Mouse (Mus musculus) mouse embryonic stem cell (cell line): ENCODE data around the gene Pou5f1.

Experiments used
- in situ Hi-C, 2 experiments: fragments of 300-500 bp; cut with MboI; formaldehyde crosslinking; loops; 1 replicate in 1 of 2; 3 replicates in 1 of 2; pipeline ENCODE4 v1.14.3; 2019 to 2020; ENCODE audit warnings: low sequenced_read_pairs in 2 of 2, low pct_unique_long_range_greater_than_20kb in 1 of 2, mixed read lengths in 1 of 2; ENCODE audit not compliant: unreplicated experiment in 1 of 2

The Pou5f1 gene

DNA sequence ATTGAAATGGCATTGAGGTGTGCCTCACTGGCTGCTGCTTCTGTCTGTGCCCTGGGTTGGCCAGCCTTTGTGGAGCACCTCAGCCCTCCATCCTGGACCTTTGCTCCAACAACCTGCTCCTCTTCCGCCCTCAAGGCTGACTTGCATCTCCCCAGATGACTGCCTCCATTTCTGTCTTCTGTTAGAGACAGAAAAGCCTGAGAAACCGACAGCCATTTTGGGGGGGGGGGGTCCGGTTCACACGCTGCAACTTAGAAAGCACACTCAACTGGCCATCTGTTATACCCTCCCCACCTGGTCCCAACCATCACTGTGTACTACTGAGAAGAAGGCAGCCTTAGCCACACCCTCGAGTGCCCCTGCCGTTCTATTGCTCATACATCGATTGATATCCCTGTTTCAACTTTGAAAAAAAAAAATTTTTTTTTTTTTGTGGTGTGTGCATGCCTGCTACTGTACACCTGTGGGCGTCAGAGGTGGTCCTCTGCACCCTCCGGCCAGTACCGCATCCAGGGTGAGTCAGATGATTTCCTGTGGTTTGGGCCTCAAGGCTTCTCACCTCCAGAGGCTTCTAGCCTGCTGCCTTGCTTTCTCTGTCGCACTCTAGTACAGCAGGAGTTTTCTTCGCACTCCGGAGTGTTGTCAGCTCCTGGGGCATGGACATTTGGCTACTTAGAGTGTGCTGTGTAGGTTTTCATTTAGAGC lies 1.9 kb downstream of the Pou5f1 start:
- in situ Hi-C loops, result loop anchor here in 1 of 2 experiments (25.0 kb wide), 1 partner anchor 1480 kb away; the partner anchor contains the start of genes 2410137M14Rik and H2-M5

DNA sequence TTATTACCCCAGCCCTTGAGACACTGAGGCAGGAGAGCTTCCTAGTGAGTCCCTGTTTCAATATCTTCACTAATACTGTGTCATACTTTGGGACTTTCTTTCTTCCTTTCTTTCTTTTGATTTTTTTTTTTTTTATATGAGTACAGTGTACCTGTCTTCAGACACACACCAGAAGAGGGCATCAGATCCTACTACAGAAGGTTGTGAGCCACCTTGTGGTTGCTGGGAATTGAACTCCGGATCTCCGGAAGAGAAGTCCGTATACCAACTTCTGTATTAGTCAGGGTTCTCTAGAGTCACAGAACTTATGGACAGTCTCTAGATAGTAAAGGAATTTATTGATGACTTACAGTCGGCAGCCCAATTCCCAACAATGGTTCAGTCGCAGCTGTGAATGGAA lies 2.5 kb downstream of the Pou5f1 start:
- in situ Hi-C loops, result loop anchor here in 1 of 2 experiments (25.0 kb wide), 1 partner anchor 1479 kb away; the partner anchor contains the start of genes 2410137M14Rik and H2-M5

DNA sequence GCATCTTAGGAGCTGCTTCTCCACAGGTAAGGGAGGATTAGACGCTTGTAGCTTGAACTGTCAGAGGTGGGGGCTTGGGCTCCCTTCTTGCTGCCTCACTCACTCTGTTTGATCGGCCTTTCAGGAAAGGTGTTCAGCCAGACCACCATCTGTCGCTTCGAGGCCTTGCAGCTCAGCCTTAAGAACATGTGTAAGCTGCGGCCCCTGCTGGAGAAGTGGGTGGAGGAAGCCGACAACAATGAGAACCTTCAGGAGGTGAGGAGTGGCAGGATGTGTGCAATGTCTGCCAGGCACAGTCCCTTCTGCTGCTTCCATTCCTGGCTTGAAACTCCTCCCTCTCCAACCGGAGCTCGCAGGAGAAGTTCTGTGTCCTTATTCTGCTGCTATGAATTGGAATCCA lies 3.5 kb downstream of the Pou5f1 start:
- in situ Hi-C loops, result loop anchor here in 1 of 2 experiments (25.0 kb wide), 1 partner anchor 1478 kb away; the partner anchor contains the start of genes 2410137M14Rik and H2-M5

DNA sequence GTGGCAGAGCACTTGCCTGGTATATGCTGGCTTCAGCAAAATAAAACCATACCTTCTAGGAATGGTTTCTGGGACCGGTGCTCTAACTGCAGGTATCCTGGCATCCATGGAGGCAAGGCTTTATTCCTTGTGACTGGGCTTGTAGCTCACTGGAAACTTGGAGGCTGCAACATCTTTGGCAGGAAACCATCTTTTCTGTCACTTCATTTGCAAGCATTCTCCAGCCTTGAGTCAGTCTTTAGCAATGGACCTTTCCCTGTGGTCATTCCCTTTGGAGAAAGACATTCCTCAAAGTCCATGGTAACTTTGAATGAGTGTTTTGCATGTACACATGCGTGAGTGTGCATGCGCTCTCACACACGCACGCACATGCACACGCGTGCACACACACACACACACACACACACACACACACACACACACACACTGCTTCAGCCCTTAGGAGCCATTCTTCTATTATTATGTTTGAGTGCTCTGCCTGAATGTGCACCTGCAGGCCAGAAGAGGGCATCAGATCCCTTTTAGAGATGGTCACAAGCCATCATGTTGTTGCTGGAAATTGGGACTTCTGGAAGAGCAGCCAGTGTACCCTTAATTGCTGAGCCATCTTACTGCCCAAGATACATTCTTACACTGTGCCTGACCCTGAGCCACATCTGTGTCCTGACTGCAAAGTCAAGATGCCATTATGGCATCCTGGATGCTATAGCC lies 7.3 kb downstream of the Pou5f1 start:
- in situ Hi-C loops, result loop anchor here in 1 of 2 experiments (25.0 kb wide), 1 partner anchor 1474 kb away; the partner anchor contains the start of genes 2410137M14Rik and H2-M5

DNA sequence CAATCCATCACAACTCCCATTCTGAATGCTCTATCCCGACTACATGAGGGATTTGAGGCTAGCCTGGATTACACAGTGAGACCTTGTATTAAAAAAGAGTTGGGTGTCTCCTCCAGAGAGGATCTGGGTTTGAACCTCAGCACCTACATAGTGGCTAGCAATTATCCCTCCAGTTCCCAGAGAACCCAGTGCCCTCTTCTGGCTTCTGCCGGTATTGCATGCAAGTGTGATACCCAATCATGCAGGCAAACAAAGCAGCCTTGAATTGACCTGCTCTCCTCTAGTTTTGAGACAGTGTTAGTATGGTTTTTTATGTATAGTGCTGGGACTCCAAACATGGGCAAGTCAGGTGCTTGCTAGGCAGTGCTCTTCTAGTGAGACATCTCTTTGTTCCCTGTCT lies 8.1 kb downstream of the Pou5f1 start:
- in situ Hi-C loops, result loop anchor here in 1 of 2 experiments (25.0 kb wide), 1 partner anchor 1473 kb away; the partner anchor contains the start of genes 2410137M14Rik and H2-M5

DNA sequence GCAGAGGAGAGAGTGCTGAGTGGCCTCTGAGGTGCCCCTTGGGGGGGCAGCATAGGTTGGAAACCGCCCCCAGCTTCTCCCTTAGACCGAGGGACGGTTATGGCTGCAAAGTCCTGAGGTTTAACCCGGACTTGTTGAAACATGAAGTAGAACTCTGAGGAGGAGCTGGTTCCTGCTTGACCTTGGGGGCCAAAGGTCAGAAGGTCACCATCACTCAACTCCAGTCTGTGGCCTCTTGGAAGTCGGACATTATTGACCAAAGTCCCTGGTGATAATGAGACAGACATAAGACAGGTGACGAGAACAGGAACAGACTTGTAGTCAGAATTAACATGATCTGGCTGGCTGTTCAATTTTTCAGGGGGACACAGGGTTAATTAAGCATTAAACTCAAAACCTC lies 8.9 kb downstream of the Pou5f1 start:
- in situ Hi-C loops, result loop anchor here in 1 of 2 experiments (25.0 kb wide), 1 partner anchor 1473 kb away; the partner anchor contains the start of genes 2410137M14Rik and H2-M5

DNA sequence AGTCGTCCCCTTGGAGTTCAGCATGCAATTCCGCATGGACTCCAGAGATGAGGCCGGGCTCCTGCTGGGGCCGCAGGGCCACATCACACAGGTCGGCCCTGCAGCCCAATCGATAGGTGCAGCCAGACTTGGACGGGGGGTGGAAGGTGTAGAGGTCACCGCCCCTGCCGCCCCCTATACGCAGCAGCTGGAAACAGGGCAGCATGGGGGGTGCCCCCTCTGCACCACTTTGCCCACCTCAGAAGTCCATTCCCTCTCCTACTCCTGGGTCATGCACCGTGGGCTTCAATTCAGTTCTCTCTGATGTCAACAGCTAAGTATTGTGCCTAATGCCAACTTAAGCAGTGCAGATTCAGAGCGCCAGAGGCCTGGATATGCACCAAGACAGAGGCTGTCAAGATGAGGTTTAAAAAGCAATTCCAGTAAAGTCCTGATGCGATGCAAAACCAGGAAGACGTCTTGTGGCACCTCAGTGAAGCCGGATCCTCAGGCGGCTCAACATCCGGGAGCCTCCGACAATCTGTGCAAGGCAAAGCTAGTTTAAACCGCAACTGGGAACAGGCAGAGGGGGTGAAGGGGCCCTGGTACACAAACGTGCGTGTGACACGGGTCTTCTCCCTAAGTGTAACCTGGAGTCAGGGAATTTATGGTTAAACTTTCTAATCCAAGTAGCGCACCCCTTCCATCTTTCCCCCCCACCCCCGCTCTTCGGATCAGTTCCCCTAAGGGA lies 10.3 kb downstream of the Pou5f1 start:
- in situ Hi-C loops, result loop anchor here in 1 of 2 experiments (25.0 kb wide), 1 partner anchor 1471 kb away; the partner anchor contains the start of genes 2410137M14Rik and H2-M5

DNA sequence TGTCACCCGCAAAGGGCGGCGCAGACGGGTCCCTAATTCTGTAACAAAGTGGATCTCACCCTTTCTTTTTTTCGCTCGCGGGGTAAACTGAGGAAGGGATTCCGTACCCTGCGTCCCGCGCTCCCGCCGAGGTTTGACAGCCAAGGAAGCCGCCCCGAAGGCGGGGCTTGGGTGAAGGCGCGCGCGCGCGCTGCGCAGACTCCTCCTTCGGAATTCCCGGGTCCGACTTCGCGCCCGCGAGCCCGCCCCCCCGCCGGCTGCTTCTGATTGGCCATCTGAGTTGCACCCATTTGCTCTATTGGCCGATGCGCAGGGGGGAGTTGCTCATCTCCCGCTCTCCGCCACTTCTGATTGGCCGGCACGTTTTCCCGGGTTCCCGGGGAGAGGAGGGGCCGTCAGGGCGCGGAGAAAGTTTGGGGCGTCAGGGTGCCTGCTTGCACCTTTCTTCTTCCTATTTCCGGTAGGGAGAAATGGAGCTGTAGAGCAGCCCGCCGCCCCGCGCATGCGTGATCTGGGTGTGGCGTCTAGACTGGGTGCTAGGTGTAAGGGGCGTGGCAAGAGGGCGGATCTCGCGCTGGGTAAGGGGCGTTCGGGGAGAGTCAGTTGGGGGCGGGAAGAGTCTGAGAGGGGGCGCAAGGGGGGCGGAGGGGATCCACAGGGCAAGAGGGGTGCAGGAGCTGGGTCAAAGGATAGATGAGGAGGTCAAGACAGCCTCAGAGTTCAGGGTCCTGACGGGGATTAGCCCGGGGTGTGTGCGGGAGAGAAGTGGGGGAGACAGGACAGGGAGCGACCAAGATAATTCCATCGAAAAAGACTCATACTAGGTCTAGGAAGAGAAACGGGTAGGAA lies 11.1 kb downstream of the Pou5f1 start, which contains the start of the genes Tcf19 and Cchcr1:
TSS of gene Tcf19 (minus strand) at position 173 of the 849 bp plus-strand sequence.
TSS of gene Cchcr1 (plus strand) at position 449 of the 849 bp plus-strand sequence.
- in situ Hi-C loops, result loop anchor here in 1 of 2 experiments (25.0 kb wide), 1 partner anchor 1470 kb away; the partner anchor contains the start of genes 2410137M14Rik and H2-M5

DNA sequence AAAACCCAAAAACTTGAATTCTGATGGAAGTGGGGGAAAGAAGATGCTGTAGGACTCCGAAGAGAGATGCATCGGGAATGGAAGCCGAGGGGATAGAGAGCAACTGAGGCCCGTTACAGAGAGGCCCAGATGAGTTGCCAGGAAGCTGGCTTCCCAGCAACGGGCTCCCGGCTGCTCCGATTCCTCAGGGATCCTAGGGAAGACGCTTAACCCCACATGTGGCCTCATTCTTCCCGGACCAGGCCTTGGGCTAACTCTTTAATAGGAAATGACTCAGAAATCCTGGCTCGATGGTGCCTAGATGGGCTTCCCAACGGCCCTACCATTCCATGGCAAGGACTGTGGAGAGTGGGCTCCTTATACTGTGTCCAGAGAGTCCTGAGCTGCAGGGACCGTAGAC lies 11.7 kb downstream of the Pou5f1 start:
- in situ Hi-C loops, result loop anchor here in 1 of 2 experiments (25.0 kb wide), 1 partner anchor 1470 kb away; the partner anchor contains the start of genes 2410137M14Rik and H2-M5

DNA sequence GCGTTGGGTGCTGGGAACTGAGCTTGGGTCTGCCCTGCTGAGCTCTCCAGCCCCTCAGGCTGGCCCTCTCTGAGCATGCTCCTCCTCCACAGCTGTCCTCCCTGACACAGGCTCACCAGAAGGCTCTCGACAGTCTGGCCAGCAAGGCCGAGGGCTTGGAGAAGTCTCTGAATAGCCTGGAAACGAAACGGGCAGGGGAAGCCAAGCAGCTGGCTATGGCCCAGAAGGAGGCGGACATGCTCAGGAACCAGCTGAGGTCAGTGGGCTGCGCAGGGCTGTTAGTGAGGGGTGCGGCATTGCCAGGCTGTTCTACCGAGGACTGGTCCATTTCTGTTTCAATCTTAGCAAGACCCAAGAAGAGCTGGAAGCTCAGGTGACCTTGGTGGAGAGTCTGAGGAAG lies 18.5 kb downstream of the Pou5f1 start:
- in situ Hi-C loops, result loop anchor here in 1 of 2 experiments (25.0 kb wide), 1 partner anchor 1463 kb away; the partner anchor contains the start of genes 2410137M14Rik and H2-M5

DNA sequence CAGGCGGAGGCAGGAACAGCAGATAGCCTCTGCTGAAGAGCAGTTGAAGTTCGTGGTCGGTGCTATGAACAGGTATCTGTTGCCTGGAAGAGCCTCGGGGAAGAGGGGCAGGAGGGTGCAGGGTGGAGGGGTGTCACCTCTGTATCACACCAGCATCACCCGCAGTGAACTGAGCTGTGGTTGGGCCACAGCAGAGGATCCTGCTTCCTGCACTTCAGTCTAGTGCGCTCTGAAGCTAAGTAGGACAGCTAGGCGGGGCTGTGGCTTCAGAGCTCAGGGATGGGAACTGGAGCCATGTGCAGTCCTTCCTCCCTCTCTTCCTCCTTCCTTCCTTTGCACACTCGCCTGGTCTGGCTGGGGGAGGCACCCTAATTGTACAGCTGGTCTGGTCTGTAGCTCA lies 20.8 kb downstream of the Pou5f1 start:
- in situ Hi-C loops, result no loop called here

DNA sequence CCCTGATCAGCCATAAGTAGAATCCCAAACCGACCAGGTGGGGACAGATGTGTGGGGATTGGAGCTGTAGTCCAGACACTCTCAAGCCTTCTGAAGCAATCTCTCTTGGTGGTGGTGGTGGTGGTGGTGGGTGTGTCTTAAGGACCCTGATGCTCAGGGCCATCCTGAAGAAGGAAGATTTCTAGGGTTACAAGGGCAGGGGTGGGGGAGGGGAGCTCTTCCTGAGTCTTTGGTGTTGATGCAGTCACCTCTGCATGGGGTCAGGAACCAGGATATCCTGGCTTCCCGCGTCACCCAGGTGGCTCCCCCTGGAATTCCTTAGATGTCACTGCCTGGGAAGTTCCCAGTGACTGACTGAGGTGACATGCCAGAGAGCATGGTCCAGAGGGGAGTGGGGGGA lies 26.5 kb downstream of the Pou5f1 start:
- in situ Hi-C loops, result no loop called here

DNA sequence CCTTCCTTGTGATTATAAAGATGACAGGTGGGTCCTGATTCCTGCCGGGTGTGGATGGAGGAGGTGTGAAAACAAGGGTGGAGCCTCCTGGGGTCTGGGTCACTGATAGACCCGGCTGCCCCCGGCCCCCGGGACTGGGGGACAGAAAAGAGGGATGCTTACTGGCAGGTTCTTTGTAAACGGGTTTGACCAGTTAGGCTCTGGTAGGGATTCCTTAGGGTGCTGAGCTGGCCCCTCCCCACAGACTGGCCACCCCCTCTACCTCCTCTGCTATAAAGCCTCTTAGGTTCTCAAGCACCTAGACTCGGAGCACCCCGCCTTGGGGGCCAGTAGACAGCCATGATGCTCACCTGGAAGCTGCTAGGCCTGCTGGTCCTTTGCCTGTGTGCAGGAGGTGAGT lies 27.1 kb downstream of the Pou5f1 start, which contains the start of gene Psors1c2:
TSS of gene Psors1c2 (plus strand) at position 301 of the 400 bp plus-strand sequence.
- in situ Hi-C loops, result no loop called here

DNA sequence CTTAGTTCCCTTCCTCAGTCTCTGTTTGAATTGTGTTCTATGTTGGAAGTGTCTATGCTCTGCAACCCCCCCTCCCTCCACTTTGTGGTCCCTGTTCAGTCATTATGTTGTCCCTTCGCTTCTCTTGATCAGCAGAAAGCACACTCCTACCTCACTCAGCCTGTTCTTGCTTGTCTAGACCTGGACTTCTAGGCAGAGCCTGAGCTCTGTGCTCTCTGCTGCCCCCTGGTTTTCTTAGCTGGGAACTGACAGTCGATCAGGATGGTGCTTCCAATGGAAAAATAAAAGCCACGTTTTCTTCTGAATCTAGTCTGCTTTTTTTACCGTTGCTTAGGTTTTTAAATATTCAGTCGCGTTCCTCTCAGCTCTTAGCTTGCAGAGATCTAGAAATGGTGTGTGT lies 28.5 kb downstream of the Pou5f1 start:
- in situ Hi-C loops, result no loop called here

DNA sequence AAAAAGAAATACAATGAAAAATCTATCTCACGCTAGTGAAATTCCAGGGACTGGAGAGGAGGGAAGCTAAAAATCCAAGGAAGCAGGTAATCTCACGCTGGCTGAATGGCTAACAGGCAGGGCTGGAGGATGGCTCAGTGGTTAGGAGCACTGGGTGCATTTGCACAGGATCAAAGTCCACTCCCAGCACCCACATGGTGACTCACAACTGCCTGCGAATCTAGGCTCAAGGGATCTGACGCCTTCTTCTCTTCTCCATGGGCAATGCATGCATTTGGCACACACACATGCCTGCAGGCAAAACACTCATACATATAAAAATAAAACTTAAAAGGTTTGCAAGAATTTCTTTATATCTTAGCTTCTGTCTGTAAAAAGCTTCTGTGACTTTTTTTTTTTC lies 31.6 kb downstream of the Pou5f1 start:
- in situ Hi-C loops, result no loop called here

DNA sequence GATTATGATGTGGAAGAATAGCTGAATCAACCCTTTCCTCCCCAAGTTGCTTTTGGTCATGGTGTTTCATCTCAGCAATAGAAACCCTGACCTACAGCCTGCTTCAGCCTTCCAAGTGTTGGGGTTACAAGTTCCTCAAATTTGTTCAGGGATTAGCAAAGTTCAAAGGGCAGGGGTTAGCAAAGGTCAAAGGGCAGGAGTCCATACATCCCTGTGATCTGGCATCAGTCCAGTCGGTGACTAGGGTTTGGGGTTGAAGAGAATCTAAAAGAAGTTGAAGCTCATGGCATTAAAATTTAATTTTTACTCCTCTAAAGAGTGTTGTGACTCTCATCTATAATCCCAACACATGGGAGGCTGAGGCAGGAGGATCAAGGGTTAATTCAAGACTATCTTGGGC lies 32.7 kb downstream of the Pou5f1 start:
- in situ Hi-C loops, result no loop called here

DNA sequence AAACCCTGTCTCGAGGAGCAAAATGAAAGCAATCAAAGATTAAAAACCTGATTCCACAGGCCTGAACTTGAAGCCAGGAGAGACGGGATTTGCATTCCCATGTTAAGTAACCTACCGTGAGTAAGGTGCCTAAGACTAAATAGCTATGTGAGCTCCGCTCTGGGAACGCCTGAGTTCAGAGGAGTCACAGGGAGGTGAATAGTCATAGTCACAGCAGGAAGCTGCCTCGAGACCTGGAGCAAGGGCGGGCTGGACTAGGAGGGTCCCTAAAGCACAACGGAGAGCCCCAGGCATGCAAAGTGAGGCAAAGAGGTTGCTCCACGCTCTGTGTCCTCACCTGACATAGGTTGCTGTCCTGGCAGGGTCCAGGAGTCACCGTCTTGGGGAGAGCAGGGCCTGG lies 33.7 kb downstream of the Pou5f1 start:
- in situ Hi-C loops, result no loop called here
